Mouse (Mus musculus) hindbrain, embryonic 11.5 days (tissue): ENCODE measurements around the gene Kcnk7. TPM values are rescaled to one million over a fixed set of nuclear protein-coding genes. Genes with fewer than 3 reads are reported as not detected.

Experiments used
- ATAC-seq: fragments of 200-750 bp; cut with Nextera tagmentation; 2 replicates; pipeline ENCODE4 v1.8.0; 2017; ENCODE audit warnings: mild to moderate bottlenecking, moderate TSS enrichment, moderate library complexity; ENCODE audit not compliant: low FRiP score
- DNase-seq: peaks from one replicate; pipeline ENCODE4 v3.0.0-alpha.2; 2015; ENCODE audit warnings: low spot score
- H3K27ac ChIP-seq: fragments of 300-500 bp; sonication (generic); 2 replicates; pipeline ENCODE4 v1.5.1; 2014; ENCODE audit warnings: mild to moderate bottlenecking, low read depth, low read length
- H3K27me3 ChIP-seq: fragments of 300-500 bp; sonication (generic); 2 replicates; pipeline ENCODE4 v1.6.1; 2014; ENCODE audit warnings: mild to moderate bottlenecking, low read length, moderate library complexity, mixed read lengths; ENCODE audit not compliant: control insufficient read depth, insufficient read depth
- H3K36me3 ChIP-seq: fragments of 300-500 bp; sonication (generic); 2 replicates; pipeline ENCODE4 v1.6.1; 2014; ENCODE audit warnings: mild to moderate bottlenecking, low read length, moderate library complexity, mixed read lengths; ENCODE audit not compliant: control insufficient read depth, insufficient read depth
- H3K4me1 ChIP-seq: fragments of 300-500 bp; sonication (generic); replicated peaks from 2 replicates; pipeline ENCODE4 v1.6.1; 2014; ENCODE audit warnings: low read length, mixed read lengths; ENCODE audit not compliant: control insufficient read depth, insufficient read depth
- H3K4me2 ChIP-seq: fragments of 300-500 bp; sonication (generic); replicated peaks from 2 replicates; pipeline ENCODE4 v1.6.1; 2014; ENCODE audit warnings: mild to moderate bottlenecking, low read depth, low read length
- H3K4me3 ChIP-seq: fragments of 300-500 bp; sonication (generic); 2 replicates; pipeline ENCODE4 v1.5.1; 2014; ENCODE audit warnings: low read depth, low read length
- H3K9ac ChIP-seq: fragments of 300-500 bp; sonication (generic); 2 replicates; pipeline ENCODE4 v1.6.1; 2014; ENCODE audit warnings: low read depth, low read length
- H3K9me3 ChIP-seq: fragments of 300-500 bp; sonication (generic); 2 replicates; pipeline ENCODE4 v1.6.1; 2016; ENCODE audit warnings: low read length; ENCODE audit not compliant: control insufficient read depth
- WGBS: fragments of 180-500 bp; shearing (Covaris S2); extraction: QIAGEN DNeasy Blood & Tissue Kit; methylation state at CpG from one replicate; pipeline ENCODE4 v1.1.7; 2014; 5-methylcytosine and 5-hydroxymethylcytosine counted together
- polyA plus RNA-seq: library from polyadenylated mRNA; unstranded; fragments of >200 nt; fragmentation: Nextera tagmentation; extraction: Ambion mirVana; gene quantifications from 2 replicates; pipeline ENCODE4 v1.2.1, GENCODE M21; 2014

The Kcnk7 gene
- polyA plus RNA-seq, 1 experiment from 2014 or later = 0.19 TPM

DNA sequence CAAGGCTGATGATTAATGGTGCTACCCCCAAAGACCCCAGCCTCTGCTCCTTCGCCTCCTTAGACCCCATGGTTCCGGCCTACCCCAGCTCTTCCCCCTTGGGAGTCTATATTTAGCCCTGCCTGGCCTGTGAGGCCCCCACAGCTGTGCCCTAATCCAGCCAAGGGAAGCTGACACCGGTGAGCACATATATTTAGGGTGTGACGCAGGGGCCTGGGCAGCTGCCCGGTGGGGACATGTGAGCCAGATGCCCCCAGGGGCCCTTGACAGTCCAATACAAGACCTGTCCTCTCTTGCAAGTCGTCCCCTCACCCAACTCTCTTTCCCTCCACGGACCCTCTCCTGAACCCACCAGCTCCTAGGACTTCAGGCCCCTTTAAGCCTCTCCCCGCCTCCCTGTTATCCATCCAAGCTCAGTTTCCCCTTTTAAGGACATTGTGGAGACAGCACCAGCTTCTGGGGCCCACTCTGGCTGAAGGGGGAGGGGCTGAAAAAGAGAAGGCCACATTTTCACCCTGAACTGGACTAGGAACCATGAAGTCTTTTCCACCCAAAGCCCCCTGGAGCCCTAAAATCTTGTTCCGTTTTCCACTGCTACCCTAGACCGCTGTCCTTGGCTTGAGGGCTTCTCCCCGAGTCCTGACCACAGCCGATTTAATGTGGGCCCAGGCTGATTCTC, 21.0 kb downstream of the Kcnk7 start:
- peaks cover 14% of the 10 kb centered on the region; the same call in 1 of the 2 replicates for H3K36me3 ChIP-seq
- H3K4me3 ChIP-seq = no peak overlapping the region; the same call in 1 of the 2 replicates
- H3K9ac ChIP-seq = 0 out of 2 replicates have a peak overlapping the region, but pooled peaks have one; percentile 34
- ATAC-seq = no peak
- H3K27me3 ChIP-seq = no peaks in the 10 kb centered on the region
- DNase-seq = no peak
- peaks cover 14% of the 10 kb centered on the region for H3K4me1 ChIP-seq
- no peaks in the 10 kb centered on the region for H3K9me3 ChIP-seq
- peak overlapping the region; percentile 1 for H3K4me2 ChIP-seq
- no peak overlapping the region for H3K27ac ChIP-seq
- WGBS = 70% methylated on average over 12 of the region's 12 CpGs

DNA sequence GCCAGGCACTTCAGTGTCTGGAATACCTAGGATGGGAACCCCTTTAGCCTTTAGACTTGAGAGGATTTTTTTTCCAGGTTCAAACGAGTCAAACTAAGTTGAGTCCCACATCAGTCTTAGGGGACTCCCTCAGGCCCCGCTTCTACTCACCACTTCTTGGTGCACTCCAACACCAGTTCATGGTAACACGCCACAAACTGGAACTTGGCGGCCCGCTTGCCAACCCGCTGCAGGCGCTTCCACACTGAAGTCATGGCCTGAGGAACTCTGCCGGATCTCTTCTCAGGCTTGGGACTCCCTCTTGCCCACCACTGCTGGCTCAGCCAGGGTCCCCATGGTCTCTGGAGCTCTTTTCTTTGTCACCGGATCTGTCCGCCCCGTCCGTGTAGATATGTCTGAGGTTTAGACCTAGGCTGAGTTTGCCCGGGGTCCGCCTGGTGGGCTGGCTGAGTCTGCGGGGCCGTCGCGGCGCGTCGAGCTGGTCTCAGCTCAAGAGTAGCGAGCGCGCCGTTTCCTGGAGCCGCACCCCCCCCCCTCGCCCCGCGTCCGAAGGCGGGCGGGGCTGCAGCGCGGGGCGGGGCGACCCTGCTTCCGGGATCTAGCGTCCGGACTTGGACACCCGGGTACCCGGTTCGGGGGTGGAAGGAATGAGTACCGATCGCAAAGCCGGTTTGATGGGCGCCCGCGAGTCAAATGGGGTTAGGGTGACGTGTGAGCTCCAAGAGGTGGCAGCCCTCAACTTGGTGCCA, 21.8 kb downstream of the Kcnk7 start, which contains the start of gene Ehbp1l1:
Gene Ehbp1l1, minus strand, starts transcription at position 551 of the 749 bp plus-strand sequence.
- H3K36me3 ChIP-seq = peaks cover 8% of the 10 kb centered on the region; the same call in 1 of the 2 replicates
- ATAC-seq = no peak
- H3K4me1 ChIP-seq = peaks cover 16% of the 10 kb centered on the region
- peak within 1 kb of the TSS; percentile 26 for H3K4me3 ChIP-seq
- 0 out of 2 replicates have a peak within 1 kb of the TSS, but pooled peaks have one; percentile 11 for H3K27ac ChIP-seq
- WGBS = 18% methylated on average over 38 of the region's 49 CpGs
- H3K9me3 ChIP-seq = no peaks in the 10 kb centered on the region
- peak within 1 kb of the TSS; percentile 49 for H3K9ac ChIP-seq
- no peaks in the 10 kb centered on the region for H3K27me3 ChIP-seq
- H3K4me2 ChIP-seq = peak within 1 kb of the TSS; percentile 63
- peak; percentile 56 for DNase-seq

DNA sequence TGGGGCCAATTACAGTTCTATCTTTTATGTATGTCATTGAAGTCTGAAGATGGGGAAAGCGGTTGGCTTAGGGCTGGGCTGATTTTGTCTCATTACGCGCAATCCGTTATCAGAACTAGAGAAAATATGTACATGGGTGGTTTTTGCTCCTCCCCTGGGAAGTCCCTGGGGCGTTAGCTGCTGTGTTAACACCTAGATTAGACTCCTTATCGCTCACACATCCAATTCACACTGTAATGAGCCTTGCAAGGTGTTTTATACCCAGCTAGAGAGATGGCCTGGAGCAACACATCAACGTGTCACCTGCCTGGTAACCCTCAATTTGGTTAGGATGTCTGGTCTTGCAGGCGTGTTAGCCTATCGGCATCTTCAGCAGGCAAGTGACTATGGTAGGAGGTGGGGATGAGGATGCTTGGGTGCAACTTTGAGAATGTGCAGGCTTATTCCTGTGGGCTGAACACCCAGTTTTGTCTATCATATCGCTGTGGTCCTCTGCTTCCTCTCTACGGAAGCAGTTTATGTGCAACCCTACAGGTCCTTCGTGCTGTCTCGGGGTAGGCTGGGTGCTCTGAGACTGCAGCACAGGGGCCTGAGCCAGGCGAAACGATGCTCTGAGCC, 22.9 kb downstream of the Kcnk7 start:
- 82% methylated on average over 15 of the region's 15 CpGs for WGBS
- Histone ChIP-seq H3K27ac (no peak overlapping the region), H3K4me3 (peak overlapping the region; percentile 98), H3K36me3 (peaks cover 3% of the 10 kb centered on the region; the same call in 1 of the 2 replicates), H3K4me2 (peak overlapping the region; percentile 96), H3K9me3 (no peaks in the 10 kb centered on the region), H3K27me3 (no peaks in the 10 kb centered on the region), H3K9ac (peak overlapping the region; percentile 53; the same call in 1 of the 2 replicates), H3K4me1 (peaks cover 16% of the 10 kb centered on the region)
- ATAC-seq (no peak), DNase-seq (no peak)

DNA sequence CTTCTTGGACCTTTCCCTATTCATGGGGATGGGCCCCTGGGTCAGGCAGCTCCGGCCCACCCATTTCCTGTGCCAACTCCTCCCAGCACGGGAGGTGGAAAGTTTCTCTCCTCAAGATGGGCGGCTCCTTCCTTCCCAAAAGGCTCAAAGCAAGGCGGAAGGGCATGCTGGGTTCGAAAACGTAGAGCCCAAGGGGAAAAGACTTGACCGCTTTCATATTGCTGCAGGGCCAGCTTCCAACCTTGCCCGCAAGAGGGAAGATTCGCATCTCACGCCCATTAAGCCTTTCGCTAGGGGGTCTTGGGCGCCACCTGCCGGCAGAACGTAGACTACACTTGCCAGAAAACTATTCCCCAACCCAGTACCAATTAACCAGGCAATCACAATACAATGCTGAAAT, 23.5 kb downstream of the Kcnk7 start:
- H3K9me3 ChIP-seq = no peaks in the 10 kb centered on the region
- peak overlapping the region; percentile 100 for H3K9ac ChIP-seq
- H3K4me3 ChIP-seq = peak overlapping the region; percentile 98
- WGBS = 7% methylated on average over 14 of the region's 14 CpGs
- no peaks in the 10 kb centered on the region; the same call in 1 of the 2 replicates for H3K36me3 ChIP-seq
- H3K27me3 ChIP-seq = no peaks in the 10 kb centered on the region
- H3K4me1 ChIP-seq = peaks cover 16% of the 10 kb centered on the region
- ATAC-seq = no peak
- H3K4me2 ChIP-seq = peak overlapping the region; percentile 96
- peak; percentile 95 for DNase-seq
- H3K27ac ChIP-seq = no peak overlapping the region

DNA sequence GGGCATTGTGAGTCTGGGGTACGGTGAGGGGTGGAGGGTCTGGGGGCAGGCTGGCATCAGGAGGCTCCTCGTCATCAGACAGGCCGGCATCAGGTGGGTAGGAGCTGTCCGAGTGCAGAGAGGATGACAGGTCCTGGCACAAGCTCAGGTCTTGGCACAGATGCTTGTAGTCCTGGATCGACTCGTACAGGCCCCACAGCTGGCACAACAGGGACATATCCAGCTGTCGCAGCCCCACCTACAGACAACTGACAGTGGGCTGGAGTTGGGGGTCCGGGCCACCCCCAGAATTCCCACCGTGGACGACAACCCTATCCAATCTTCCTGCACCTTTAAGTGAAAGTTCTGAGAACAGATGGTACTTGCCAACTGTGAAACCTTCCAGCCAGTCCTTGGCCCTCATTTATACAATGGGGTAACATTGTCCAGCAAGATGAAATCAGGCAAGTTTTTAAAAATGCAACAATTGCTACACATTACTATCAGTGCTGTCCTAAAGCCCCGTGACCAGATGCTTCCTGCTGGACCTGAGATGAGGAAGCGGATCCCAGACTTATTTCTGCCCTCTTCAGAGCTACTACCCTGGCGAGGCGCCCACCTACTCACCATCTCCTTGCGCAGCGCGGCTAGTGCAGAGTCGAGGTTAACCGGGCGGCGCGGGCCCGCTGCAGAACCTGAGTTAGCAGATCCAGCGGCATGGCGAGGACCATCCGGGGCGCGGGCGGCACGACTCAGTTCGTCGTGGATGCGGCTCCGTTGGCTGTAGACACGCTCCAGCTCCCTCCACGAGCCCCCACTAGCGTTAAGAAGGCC, 24.7 kb downstream of the Kcnk7 start:
- H3K4me3 ChIP-seq = peak overlapping the region; percentile 98
- H3K9me3 ChIP-seq = no peaks in the 10 kb centered on the region
- peak; percentile 73 for DNase-seq
- H3K9ac ChIP-seq = peak overlapping the region; percentile 100
- WGBS = 10% methylated on average over 37 of the region's 37 CpGs
- H3K27me3 ChIP-seq = no peaks in the 10 kb centered on the region
- H3K4me2 ChIP-seq = peak overlapping the region; percentile 96
- peaks cover 16% of the 10 kb centered on the region for H3K4me1 ChIP-seq
- peak overlapping the region; percentile 96 for H3K27ac ChIP-seq
- no peaks in the 10 kb centered on the region for H3K36me3 ChIP-seq
- peak; percentile 55 for ATAC-seq

DNA sequence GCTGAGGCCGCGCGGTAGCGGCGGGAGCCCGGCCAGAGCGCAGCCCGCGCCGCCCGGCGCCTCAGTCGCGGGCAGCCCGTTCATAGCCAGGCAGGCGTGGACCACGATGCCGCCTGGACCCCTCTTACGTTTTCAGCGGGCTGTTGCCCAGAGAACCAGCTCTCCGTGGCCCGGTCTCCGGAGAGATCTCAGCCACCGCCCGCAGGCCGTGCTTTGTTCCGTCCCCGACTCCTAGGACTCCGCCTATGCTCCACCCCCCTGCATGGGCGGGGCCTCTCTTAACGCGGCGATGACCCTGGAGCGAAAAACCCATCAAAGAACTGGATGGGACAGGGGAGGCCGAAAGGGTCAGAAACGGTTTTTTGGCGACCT, 25.3 kb downstream of the Kcnk7 start, which contains the start of gene Fam89b:
Gene Fam89b, minus strand, starts transcription at position 210 of the 372 bp plus-strand sequence.
- Histone ChIP-seq H3K4me3 (peak within 1 kb of the TSS; percentile 98), H3K9ac (peak within 1 kb of the TSS; percentile 100), H3K4me2 (peak within 1 kb of the TSS; percentile 96), H3K4me1 (peaks cover 16% of the 10 kb centered on the region), H3K36me3 (no peaks in the 10 kb centered on the region), H3K27ac (peak within 1 kb of the TSS; percentile 96), H3K9me3 (no peaks in the 10 kb centered on the region), H3K27me3 (no peaks in the 10 kb centered on the region)
- ATAC-seq = peak; percentile 84
- DNase-seq = peak; percentile 95
- under 1% methylated on average over 37 of the region's 37 CpGs for WGBS

DNA sequence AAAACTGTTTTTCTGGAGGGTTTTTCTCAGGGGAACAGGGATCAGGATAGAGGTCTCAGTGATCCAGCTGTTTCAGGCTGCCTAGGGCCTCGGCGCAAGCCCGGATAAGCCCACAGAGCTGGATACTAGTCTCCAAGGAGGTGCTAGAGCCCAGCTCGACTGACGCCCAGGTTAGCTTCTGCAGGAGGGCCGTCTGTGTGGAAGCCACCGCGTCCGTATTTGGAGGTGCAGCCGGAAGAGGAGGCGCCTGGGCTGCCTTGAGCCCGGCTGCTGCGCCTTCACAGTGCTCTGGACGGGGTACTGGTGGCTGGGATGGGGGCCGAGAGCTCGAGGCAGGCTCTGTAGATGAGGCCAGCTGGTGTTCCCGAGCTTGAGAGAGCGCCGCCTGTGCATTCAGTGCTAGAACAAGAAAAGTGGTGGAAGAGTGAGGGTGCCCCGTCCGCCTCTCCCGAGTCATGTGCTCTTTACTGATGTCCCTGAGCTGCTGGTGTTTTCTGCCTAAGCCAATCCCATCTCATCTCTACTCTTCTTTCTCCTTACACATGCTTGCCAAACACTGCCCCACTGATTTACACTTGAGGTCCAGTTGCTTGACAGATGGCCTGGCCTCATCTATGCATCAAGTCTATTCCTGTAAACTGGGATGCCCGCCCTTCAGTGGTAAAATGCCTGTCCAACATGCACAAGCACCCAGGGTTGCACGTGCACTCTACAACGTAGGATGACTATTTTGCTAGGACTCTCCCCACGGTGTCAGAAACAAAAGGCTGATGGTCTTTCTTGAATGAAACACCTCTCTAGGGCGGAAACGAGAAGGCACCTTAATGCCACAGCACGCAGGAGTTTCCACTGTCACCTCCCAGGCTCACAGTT, 26.4 kb downstream of the Kcnk7 start:
- Histone ChIP-seq H3K9ac (peak overlapping the region; percentile 72; the same call in 1 of the 2 replicates), H3K27me3 (no peaks in the 10 kb centered on the region), H3K4me1 (peaks cover 13% of the 10 kb centered on the region), H3K36me3 (no peaks in the 10 kb centered on the region), H3K9me3 (no peaks in the 10 kb centered on the region), H3K4me3 (peak overlapping the region; percentile 76), H3K27ac (no peak overlapping the region), H3K4me2 (peak overlapping the region; percentile 85)
- no peak for ATAC-seq
- WGBS = 74% methylated on average over 29 of the region's 29 CpGs
- DNase-seq = no peak
